Mouse (Mus musculus) hindbrain, embryonic 14.5 days (tissue): ENCODE measurements at regions not wholly inside any gene's neighbourhood (a gene's known extent, or its start where the extent isn't known, plus 50 kb on each side); places are given as distances from the start of the nearest gene placed in this dataset.

Experiments used
- ATAC-seq: fragments of 200-750 bp; cut with Nextera tagmentation; 2 replicates; pipeline ENCODE4 v1.8.0; 2017; ENCODE audit warnings: moderate number of reproducible peaks, mild to moderate bottlenecking, moderate TSS enrichment, moderate library complexity; ENCODE audit not compliant: low FRiP score
- DNase-seq: peaks from one replicate; pipeline ENCODE4 v3.0.0-alpha.2; 2015; ENCODE audit warnings: low spot score
- H3K27ac ChIP-seq: fragments of 300-500 bp; sonication (generic); 2 replicates; pipeline ENCODE4 v1.5.1; 2014; ENCODE audit warnings: mild to moderate bottlenecking, moderate library complexity
- H3K27me3 ChIP-seq: fragments of 300-500 bp; sonication (generic); 2 replicates; pipeline ENCODE4 v1.6.1; 2014; ENCODE audit warnings: mild to moderate bottlenecking, low read length, mixed read lengths; ENCODE audit not compliant: control insufficient read depth, insufficient read depth
- H3K36me3 ChIP-seq: fragments of 300-500 bp; sonication (generic); replicated peaks from 2 replicates; pipeline ENCODE4 v1.6.1; 2014; ENCODE audit not compliant: control insufficient read depth, insufficient read depth
- H3K4me1 ChIP-seq: fragments of 300-500 bp; sonication (generic); replicated peaks from 2 replicates; pipeline ENCODE4 v1.6.1; 2014; ENCODE audit warnings: antibody characterized with exemption, low read length, mixed read lengths; ENCODE audit not compliant: control insufficient read depth, insufficient read depth
- H3K4me2 ChIP-seq: fragments of 300-500 bp; sonication (generic); replicated peaks from 2 replicates; pipeline ENCODE4 v1.6.1; 2014; ENCODE audit warnings: mild to moderate bottlenecking, moderate library complexity
- H3K4me3 ChIP-seq: fragments of 300-500 bp; sonication (generic); replicated peaks from 2 replicates; pipeline ENCODE4 v1.5.1; 2014; ENCODE audit warnings: mild to moderate bottlenecking, low read length
- H3K9ac ChIP-seq: fragments of 300-500 bp; sonication (generic); 2 replicates; pipeline ENCODE4 v1.6.1; 2014
- H3K9me3 ChIP-seq: fragments of 300-500 bp; sonication (generic); 2 replicates; pipeline ENCODE4 v1.6.1; 2016; ENCODE audit warnings: low read length; ENCODE audit not compliant: control insufficient read depth
- WGBS: fragments of 180-500 bp; shearing (Covaris S2); extraction: QIAGEN DNeasy Blood & Tissue Kit; methylation state at CpG from one replicate; pipeline ENCODE4 v1.1.7; 2014; 5-methylcytosine and 5-hydroxymethylcytosine counted together

- no peak for ATAC-seq
Measured at GRCm38 (mm10) chr7:72462978-72463377, 156.6 kb upstream of the Mctp2 start.

GRCm38 (mm10) chr7:72464658-72465057 is 158.2 kb upstream of the Mctp2 start:
- Histone ChIP-seq H3K27me3 (no peaks in the 10 kb centered on the region), H3K9ac (no peak overlapping the region), H3K4me1 (no peaks in the 10 kb centered on the region), H3K4me3 (no peak overlapping the region), H3K4me2 (no peak overlapping the region), H3K27ac (no peak overlapping the region), H3K36me3 (no peaks in the 10 kb centered on the region), H3K9me3 (no peaks in the 10 kb centered on the region)
- ATAC-seq (no peak), DNase-seq (no peak)
- 88% methylated on average over 1 of the region's 1 CpGs for WGBS

More at GRCm38 (mm10) chr7:72462978-72463377, 156.6 kb upstream of the Mctp2 start:
- Histone ChIP-seq H3K9ac (no peak overlapping the region), H3K9me3 (no peaks in the 10 kb centered on the region), H3K36me3 (no peaks in the 10 kb centered on the region), H3K27me3 (no peaks in the 10 kb centered on the region), H3K4me1 (no peaks in the 10 kb centered on the region), H3K27ac (no peak overlapping the region), H3K4me3 (no peak overlapping the region), H3K4me2 (no peak overlapping the region)
- no peak for DNase-seq
- WGBS = 42% methylated on average over 4 of the region's 4 CpGs

- no peak for ATAC-seq
- DNase-seq = no peak
- H3K27me3 ChIP-seq = no peaks in the 10 kb centered on the region
- no peak overlapping the region for H3K9ac ChIP-seq
- no peaks in the 10 kb centered on the region for H3K9me3 ChIP-seq
- no peaks in the 10 kb centered on the region for H3K36me3 ChIP-seq
- H3K4me2 ChIP-seq = no peak overlapping the region
- WGBS = 71% methylated on average over 2 of the region's 2 CpGs
- H3K27ac ChIP-seq = no peak overlapping the region
- H3K4me1 ChIP-seq = no peaks in the 10 kb centered on the region
- no peak overlapping the region for H3K4me3 ChIP-seq
Measured at GRCm38 (mm10) chr7:72469691-72470090, 163.3 kb upstream of the Mctp2 start.

- DNase-seq (no peak), ATAC-seq (no peak)
- Histone ChIP-seq H3K9ac (no peak overlapping the region), H3K9me3 (no peaks in the 10 kb centered on the region), H3K4me3 (no peak overlapping the region), H3K27ac (no peak overlapping the region), H3K36me3 (no peaks in the 10 kb centered on the region), H3K4me1 (no peaks in the 10 kb centered on the region), H3K27me3 (no peaks in the 10 kb centered on the region), H3K4me2 (no peak overlapping the region)
- WGBS = 50% methylated on average over 4 of the region's 4 CpGs
Measured at GRCm38 (mm10) chr7:72474751-72475150, 168.3 kb upstream of the Mctp2 start.

- Histone ChIP-seq H3K27me3 (no peaks in the 10 kb centered on the region), H3K4me3 (no peak overlapping the region), H3K9ac (no peak overlapping the region), H3K27ac (no peak overlapping the region), H3K9me3 (no peaks in the 10 kb centered on the region), H3K4me1 (no peaks in the 10 kb centered on the region), H3K4me2 (no peak overlapping the region), H3K36me3 (no peaks in the 10 kb centered on the region)
- 86% methylated on average over 1 of the region's 1 CpGs for WGBS
- DNase-seq = no peak
- no peak for ATAC-seq
Measured at GRCm38 (mm10) chr7:72478936-72479335, 172.5 kb upstream of the Mctp2 start.

- 93% methylated on average over 2 of the region's 2 CpGs for WGBS
- ATAC-seq = no peak
- no peak overlapping the region for H3K4me2 ChIP-seq
- H3K27ac ChIP-seq = no peak overlapping the region
- no peak for DNase-seq
- H3K36me3 ChIP-seq = no peaks in the 10 kb centered on the region
- H3K4me1 ChIP-seq = no peaks in the 10 kb centered on the region
- no peak overlapping the region for H3K9ac ChIP-seq
- no peak overlapping the region for H3K4me3 ChIP-seq
- H3K9me3 ChIP-seq = no peaks in the 10 kb centered on the region
- no peaks in the 10 kb centered on the region for H3K27me3 ChIP-seq
Measured at GRCm38 (mm10) chr7:72481275-72481674, 174.9 kb upstream of the Mctp2 start.

GRCm38 (mm10) chr7:72490161-72490560 is 183.8 kb upstream of the Mctp2 start:
- no peaks in the 10 kb centered on the region for H3K4me1 ChIP-seq
- no peak overlapping the region for H3K4me2 ChIP-seq
- H3K4me3 ChIP-seq = no peak overlapping the region
- H3K9me3 ChIP-seq = no peaks in the 10 kb centered on the region
- no peak overlapping the region for H3K9ac ChIP-seq
- H3K27me3 ChIP-seq = no peaks in the 10 kb centered on the region
- H3K36me3 ChIP-seq = no peaks in the 10 kb centered on the region
- DNase-seq (no peak), ATAC-seq (no peak)
- no peak overlapping the region for H3K27ac ChIP-seq

GRCm38 (mm10) chr7:72493292-72493691 is 186.9 kb upstream of the Mctp2 start:
- H3K4me2 ChIP-seq = no peak overlapping the region
- H3K4me1 ChIP-seq = no peaks in the 10 kb centered on the region
- no peak overlapping the region for H3K9ac ChIP-seq
- H3K4me3 ChIP-seq = no peak overlapping the region
- no peaks in the 10 kb centered on the region for H3K9me3 ChIP-seq
- H3K27me3 ChIP-seq = no peaks in the 10 kb centered on the region
- DNase-seq = no peak
- H3K27ac ChIP-seq = no peak overlapping the region
- no peak for ATAC-seq
- no peaks in the 10 kb centered on the region for H3K36me3 ChIP-seq

GRCm38 (mm10) chr7:72496933-72497631 is 190.7 kb upstream of the Mctp2 start:
- H3K9me3 ChIP-seq = no peaks in the 10 kb centered on the region
- H3K4me1 ChIP-seq = no peaks in the 10 kb centered on the region
- no peak for DNase-seq
- H3K27me3 ChIP-seq = no peaks in the 10 kb centered on the region
- WGBS = 54% methylated on average over 7 of the region's 7 CpGs
- H3K9ac ChIP-seq = no peak overlapping the region
- H3K4me3 ChIP-seq = no peak overlapping the region
- no peaks in the 10 kb centered on the region for H3K36me3 ChIP-seq
- no peak for ATAC-seq
- no peak overlapping the region for H3K27ac ChIP-seq
- no peak overlapping the region for H3K4me2 ChIP-seq
